Mouse (Mus musculus): ENCODE results near the gene Fam208a.

GRCm38 (mm10) chr14:27524541-27524940 is 95.9 kb downstream of the Fam208a start:
- no peak for TF ChIP-seq POLR2A (IDR thresholded peaks at IDR 0.05; ENCODE audit: low read depth, low read length)
- no peak for TF ChIP-seq CTCF (IDR thresholded peaks at IDR 0.05; ENCODE audit: extremely low read depth, insufficient read depth, insufficient read length, insufficient replicate concordance)

Measured in spleen, adult 2 months (tissue).